Mouse (Mus musculus) heart, embryonic 14.5 days (tissue): Measurements from ENCODE around the gene Wdr83. TPM values are rescaled to one million over a fixed set of nuclear protein-coding genes. Genes with fewer than 3 reads are reported as not detected.

Experiments used
- ATAC-seq: fragments of 200-750 bp; cut with Nextera tagmentation; 2 replicates; pipeline ENCODE4 v1.8.0; 2017; ENCODE audit warnings: low read depth, moderate TSS enrichment; ENCODE audit not compliant: insufficient number of reproducible peaks, insufficient read depth, low FRiP score
- H3K27ac ChIP-seq, 2 experiments: fragments of 200-500 bp in 1 of 2; fragments of 300-500 bp in 1 of 2; sonication (generic) in 1 of 2; replicated peaks in 1 of 2; 2 replicates each; pipeline ENCODE4 v1.5.1; 2012 to 2014; ENCODE audit warnings: low read depth in 2 of 2, low read length in 2 of 2, control low read depth in 1 of 2, mild to moderate bottlenecking in 1 of 2, mixed read lengths in 1 of 2; ENCODE audit not compliant: control insufficient read depth in 1 of 2, insufficient read depth in 1 of 2
- H3K27me3 ChIP-seq: fragments of 300-500 bp; sonication (generic); 2 replicates; pipeline ENCODE4 v1.6.1; 2014; ENCODE audit warnings: mild to moderate bottlenecking, low read length, control low read depth; ENCODE audit not compliant: control insufficient read depth, insufficient read depth
- H3K36me3 ChIP-seq: fragments of 300-500 bp; sonication (generic); 2 replicates; pipeline ENCODE4 v1.6.1; 2014; ENCODE audit warnings: mild to moderate bottlenecking, control low read depth, low read length, mixed read lengths; ENCODE audit not compliant: control insufficient read depth, insufficient read depth
- H3K4me1 ChIP-seq, 2 experiments: fragments of 200-500 bp in 1 of 2; fragments of 300-500 bp in 1 of 2; sonication (generic) in 1 of 2; 2 replicates each; pipeline ENCODE4 v1.6.1; 2012 to 2014; ENCODE audit warnings: low read length in 2 of 2, control low read depth in 1 of 2, mixed read lengths in 1 of 2; ENCODE audit not compliant: control insufficient read depth in 2 of 2, insufficient read depth in 2 of 2
- H3K4me2 ChIP-seq: fragments of 300-500 bp; sonication (generic); 2 replicates; pipeline ENCODE4 v1.6.1; 2014; ENCODE audit warnings: mild to moderate bottlenecking, low read length
- H3K4me3 ChIP-seq, 2 experiments: fragments of 200-500 bp in 1 of 2; fragments of 300-500 bp in 1 of 2; sonication (generic) in 1 of 2; 2 replicates each; pipeline ENCODE4 v1.5.1; 2012 to 2014; ENCODE audit warnings: low read length in 2 of 2, mild to moderate bottlenecking in 2 of 2, control low read depth in 1 of 2, low read depth in 1 of 2, moderate library complexity in 1 of 2; ENCODE audit not compliant: control insufficient read depth in 1 of 2, insufficient read depth in 1 of 2
- H3K9ac ChIP-seq: fragments of 300-500 bp; sonication (generic); 2 replicates; pipeline ENCODE4 v1.6.1; 2014; ENCODE audit warnings: mild to moderate bottlenecking, low read length
- H3K9me3 ChIP-seq: fragments of 300-500 bp; sonication (generic); 2 replicates; pipeline ENCODE4 v1.6.1; 2016; ENCODE audit warnings: low read length, control low read depth; ENCODE audit not compliant: control insufficient read depth
- WGBS: fragments of 180-500 bp; shearing (Covaris S2); extraction: QIAGEN DNeasy Blood & Tissue Kit; methylation state at CpG from one replicate; pipeline ENCODE4 v1.1.7; 2014; 5-methylcytosine and 5-hydroxymethylcytosine counted together
- polyA plus RNA-seq: library from polyadenylated mRNA; unstranded; fragments of >200 nt; fragmentation: Nextera tagmentation; extraction: Ambion mirVana; gene quantifications from 2 replicates; pipeline ENCODE4 v1.2.1, GENCODE M21; 2014

Wdr83 gene
- polyA plus RNA-seq, 1 experiment from 2014 or later, result 43.0 TPM

DNA sequence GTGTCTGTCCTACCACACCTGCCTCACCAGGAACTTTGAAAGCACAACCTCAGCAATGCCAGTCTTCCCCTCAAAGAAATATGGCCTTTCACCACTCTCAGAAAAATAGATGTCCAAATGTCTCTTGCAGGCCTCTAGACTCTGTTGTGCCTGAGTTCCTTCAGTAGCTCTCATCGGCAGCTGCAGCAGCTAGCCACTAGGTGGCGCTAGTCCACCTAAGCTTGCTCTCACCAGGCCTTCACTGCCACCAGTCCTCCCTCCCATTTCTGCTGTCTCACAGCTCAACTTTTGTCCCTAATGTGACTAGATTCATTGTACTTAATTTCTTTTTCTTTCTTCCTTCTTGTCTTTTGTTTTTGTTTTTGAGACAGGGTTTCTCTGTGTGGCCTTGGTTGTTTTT, 4.1 kb downstream of the Wdr83 start:
- Histone ChIP-seq H3K27me3 (no peaks in the 10 kb centered on the region), H3K4me2 (no peak overlapping the region), H3K4me3 (no peak overlapping the region), H3K27ac (no peak overlapping the region), H3K9ac (no peak overlapping the region), H3K36me3 (peaks cover 54% of the 10 kb centered on the region), H3K4me1 (peaks cover 11 to 26% of the 10 kb centered on the region in 2 experiments), H3K9me3 (no peaks in the 10 kb centered on the region)
- ATAC-seq, result no peak
- WGBS, result 0% methylated on average over 2 of the region's 2 CpGs

DNA sequence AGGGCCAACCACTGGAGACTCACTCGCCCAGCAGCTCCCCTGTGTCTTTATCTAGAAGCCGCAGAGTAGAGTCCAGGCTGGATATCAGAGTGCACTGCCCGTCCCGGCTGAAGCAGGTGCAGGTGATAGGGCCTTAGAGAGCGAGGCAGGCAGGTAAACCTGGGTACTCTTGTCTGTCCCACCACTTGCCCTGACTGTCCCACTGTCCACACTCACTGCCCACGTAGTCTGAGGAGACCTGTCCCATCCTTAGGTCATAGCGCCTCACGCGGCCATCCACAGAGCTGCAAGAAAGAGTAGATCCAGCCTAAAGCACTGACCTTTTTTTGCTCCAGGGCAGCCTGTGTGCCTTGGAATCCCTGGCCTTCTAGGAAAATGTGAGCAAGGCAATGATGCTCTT, 5.1 kb downstream of the Wdr83 start:
- Histone ChIP-seq H3K36me3 (peaks cover 54% of the 10 kb centered on the region), H3K4me2 (no peak overlapping the region), H3K9me3 (no peaks in the 10 kb centered on the region), H3K9ac (no peak overlapping the region), H3K27me3 (no peaks in the 10 kb centered on the region), H3K4me1 (peaks cover 6 to 20% of the 10 kb centered on the region in 2 experiments), H3K27ac (no peak overlapping the region), H3K4me3 (no peak overlapping the region)
- 74% methylated on average over 9 of the region's 9 CpGs for WGBS
- ATAC-seq, result no peak

DNA sequence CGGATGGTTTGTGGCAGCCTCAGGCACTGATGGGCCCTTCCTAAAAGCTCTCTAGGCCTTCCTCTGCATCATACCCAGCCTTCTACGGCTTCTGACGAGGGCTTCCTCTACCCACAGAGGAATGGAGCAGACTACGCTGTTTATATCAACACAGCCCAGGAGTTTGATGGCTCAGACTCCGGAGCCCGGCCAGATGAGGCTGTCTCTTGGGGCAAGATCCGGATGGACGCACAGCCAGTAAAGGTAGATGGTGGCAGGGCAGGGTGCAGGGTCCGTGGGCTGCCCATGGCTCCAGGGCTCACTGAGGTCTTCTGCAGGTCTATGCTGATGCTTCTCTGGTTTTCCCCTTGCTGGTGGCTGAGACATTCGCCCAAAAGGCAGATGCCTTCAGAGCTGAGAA, 6.5 kb downstream of the Wdr83 start:
- Histone ChIP-seq H3K4me2 (no peak overlapping the region), H3K4me1 (peaks cover 5 to 16% of the 10 kb centered on the region in 2 experiments), H3K27me3 (no peaks in the 10 kb centered on the region), H3K9me3 (no peaks in the 10 kb centered on the region), H3K36me3 (peaks cover 54% of the 10 kb centered on the region), H3K4me3 (no peak overlapping the region), H3K9ac (no peak overlapping the region), H3K27ac (no peak overlapping the region)
- WGBS, result 84% methylated on average over 10 of the region's 10 CpGs
- ATAC-seq, result no peak

DNA sequence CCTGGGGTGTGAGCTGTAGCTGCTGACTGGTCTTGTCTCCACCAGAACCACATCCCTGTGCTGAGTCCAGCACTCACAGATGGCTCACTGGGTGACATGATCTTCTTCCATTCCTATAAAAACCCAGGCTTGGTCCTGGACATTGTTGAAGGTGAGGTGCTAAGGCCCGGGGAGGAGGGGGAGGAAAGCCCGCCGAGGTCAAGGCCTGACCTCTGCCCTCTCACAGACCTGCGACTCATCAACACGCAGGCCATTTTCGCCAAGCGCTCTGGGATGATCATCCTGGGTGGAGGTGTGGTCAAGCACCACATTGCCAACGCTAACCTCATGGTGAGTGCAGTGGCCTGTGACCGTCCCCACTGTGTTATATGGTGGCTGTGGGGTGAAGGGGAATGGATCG, 6.9 kb downstream of the Wdr83 start:
- ATAC-seq, result no peak
- no peak overlapping the region for H3K9ac ChIP-seq
- no peak overlapping the region for H3K4me3 ChIP-seq
- WGBS, result 86% methylated on average over 10 of the region's 10 CpGs
- H3K27ac ChIP-seq, result no peak overlapping the region
- peaks cover 5 to 15% of the 10 kb centered on the region in 2 experiments for H3K4me1 ChIP-seq
- H3K9me3 ChIP-seq, result no peaks in the 10 kb centered on the region
- H3K36me3 ChIP-seq, result peaks cover 54% of the 10 kb centered on the region
- no peaks in the 10 kb centered on the region for H3K27me3 ChIP-seq
- H3K4me2 ChIP-seq, result no peak overlapping the region

DNA sequence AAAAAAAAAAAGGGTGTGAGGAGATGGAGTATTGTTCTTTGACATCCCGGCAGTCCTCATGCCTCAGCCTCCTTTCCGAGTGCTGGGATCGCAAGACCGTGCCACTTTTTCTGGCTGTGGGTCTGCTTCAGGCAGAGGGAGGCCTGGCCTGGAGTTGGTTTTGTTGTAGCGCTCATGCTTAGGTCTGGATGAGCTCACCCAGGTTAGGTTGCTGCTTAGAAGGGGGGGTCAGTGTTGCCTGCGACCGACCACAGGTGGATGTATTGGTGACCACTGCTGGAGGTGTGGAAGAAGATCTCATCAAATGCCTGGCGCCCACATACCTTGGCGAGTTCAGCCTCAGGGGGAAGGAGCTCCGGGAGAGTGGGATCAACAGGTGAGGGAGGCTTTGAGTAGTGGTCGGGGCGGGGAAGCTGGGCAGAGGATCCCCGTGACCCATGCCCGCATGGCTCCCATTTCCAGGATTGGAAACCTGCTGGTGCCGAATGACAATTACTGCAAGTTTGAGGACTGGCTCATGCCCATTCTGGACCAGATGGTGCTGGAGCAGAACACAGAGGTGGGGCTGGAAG, 8.0 kb downstream of the Wdr83 start:
- Histone ChIP-seq H3K9ac (no peak overlapping the region), H3K9me3 (no peaks in the 10 kb centered on the region), H3K27me3 (no peaks in the 10 kb centered on the region), H3K36me3 (peaks cover 44% of the 10 kb centered on the region), H3K4me2 (no peak overlapping the region), H3K4me1 (peaks cover 5 to 8% of the 10 kb centered on the region in 2 experiments), H3K4me3 (no peak overlapping the region), H3K27ac (no peak overlapping the region)
- WGBS, result 83% methylated on average over 15 of the region's 15 CpGs
- no peak for ATAC-seq

DNA sequence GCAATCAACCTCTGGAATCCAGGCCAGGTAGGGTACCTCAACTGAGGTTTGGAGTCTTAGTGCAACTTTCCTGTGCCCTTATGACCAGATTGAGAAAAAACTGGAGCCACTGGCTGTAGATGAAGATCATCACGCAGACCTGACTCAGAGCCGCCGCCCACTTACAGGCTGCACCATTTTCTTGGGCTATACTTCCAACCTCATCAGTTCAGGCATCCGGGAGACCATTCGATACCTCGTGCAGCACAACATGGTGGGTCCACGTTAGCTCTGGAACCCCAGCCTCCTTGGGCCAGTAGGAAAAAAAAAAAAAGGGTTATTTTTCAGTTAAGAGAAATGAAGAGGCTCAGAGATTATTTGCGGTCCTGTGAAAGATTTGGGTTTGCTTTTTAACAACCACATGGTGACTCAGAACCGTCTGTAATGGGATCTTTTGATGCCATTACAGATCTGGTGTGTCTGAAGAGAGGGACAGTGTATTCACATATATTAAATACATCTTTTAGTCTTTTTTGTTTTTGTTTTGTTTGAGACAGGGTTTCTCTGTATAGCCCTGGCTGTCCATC, 8.7 kb downstream of the Wdr83 start:
- Histone ChIP-seq H3K27ac (peak overlapping the region; percentile 36 to 90; a peak in 3 of 4 replicates), H3K9me3 (no peaks in the 10 kb centered on the region), H3K4me3 (peak overlapping the region; percentile 95), H3K36me3 (peaks cover 39% of the 10 kb centered on the region), H3K4me1 (peaks cover 5 to 8% of the 10 kb centered on the region in 2 experiments), H3K27me3 (no peaks in the 10 kb centered on the region), H3K9ac (peak overlapping the region; percentile 92), H3K4me2 (peak overlapping the region; percentile 86)
- 31% methylated on average over 9 of the region's 9 CpGs for WGBS
- no peak for ATAC-seq

DNA sequence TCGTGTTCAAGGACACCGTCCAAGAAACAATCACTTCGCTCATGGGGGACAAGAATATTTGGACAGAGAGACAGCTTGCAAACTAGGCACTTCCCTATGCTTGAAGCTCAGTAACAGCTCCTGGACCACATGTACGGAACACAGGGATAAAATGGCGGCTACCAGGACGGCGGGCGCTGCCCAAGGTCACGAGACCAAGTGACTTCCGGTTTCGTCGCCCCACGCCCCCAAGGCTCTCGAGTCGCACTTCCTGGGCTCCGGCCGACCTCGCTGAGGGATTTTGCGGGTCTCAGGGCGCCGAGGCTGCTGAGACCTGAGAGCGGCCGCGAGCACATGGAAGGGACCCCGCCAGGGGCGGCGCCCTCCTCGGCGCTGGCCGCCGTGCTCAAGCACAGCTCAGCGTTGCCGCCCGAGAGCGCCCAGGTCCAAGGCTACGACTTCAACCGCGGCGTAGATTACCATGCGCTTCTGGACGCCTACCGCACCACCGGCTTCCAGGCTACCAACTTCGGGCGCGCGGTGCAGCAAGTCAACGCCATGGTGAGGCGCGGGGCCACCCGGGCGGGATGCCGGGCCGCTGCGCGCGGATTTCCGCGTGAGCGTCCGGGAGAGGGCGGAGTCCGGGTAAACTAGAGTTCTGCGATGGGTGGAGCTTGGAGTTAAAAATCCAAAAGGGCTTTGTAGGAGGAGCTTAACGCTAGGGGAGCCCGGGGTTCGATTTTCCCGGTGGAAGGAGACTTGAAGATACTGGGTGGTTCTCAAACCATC, 9.4 kb downstream of the Wdr83 start, which contains the start of gene Dhps:
Gene Dhps, plus strand, starts transcription at position 244 of the 768 bp plus-strand sequence.
- Histone ChIP-seq H3K27me3 (no peaks in the 10 kb centered on the region), H3K36me3 (peaks cover 39% of the 10 kb centered on the region), H3K4me3 (peak within 1 kb of the TSS; percentile 95), H3K9ac (peak within 1 kb of the TSS; percentile 92), H3K4me1 (peaks cover 5 to 8% of the 10 kb centered on the region in 2 experiments), H3K27ac (peak within 1 kb of the TSS; percentile 90 to 93), H3K4me2 (peak within 1 kb of the TSS; percentile 86), H3K9me3 (no peaks in the 10 kb centered on the region)
- ATAC-seq, result peak; percentile 82
- under 1% methylated on average over 65 of the region's 68 CpGs for WGBS
